Mouse (Mus musculus) gastrocnemius, postnatal 10 days (tissue): ENCODE results near the gene Taf8. TPM values are rescaled to one million over a fixed set of nuclear protein-coding genes. Genes with fewer than 3 reads are reported as not detected.

ENCODE experiments used
- DNase-seq: peaks from one replicate; pipeline ENCODE4 v3.0.0; 2021; ENCODE audit warnings: mixed read lengths
- long read RNA-seq, 2 experiments: library from polyadenylated mRNA; stranded (forward); transcript quantifications; one replicate each; pipeline ENCODE4 v2.0.0; 2021
- total RNA-seq, 2 experiments: library from RNA; stranded (reverse); gene quantifications; 2 replicates each; pipeline ENCODE4 v1.2.3; 2021

Gene Taf8
- total RNA-seq = 10 to 100 TPM in 1 of 2 experiments, 1 to 10 TPM in 1; 9.8 to 10.2 TPM
- long read RNA-seq, experiment 1, partial matches to known transcripts = 0 of 6 reads
- long read RNA-seq, experiment 1, other reads (novel, unspliced or antisense) = 1 of 6 reads
- long read RNA-seq, experiment 2, partial matches to known transcripts = 0 of 2 reads
- long read RNA-seq, experiment 2, other reads (novel, unspliced or antisense) = 0 of 2 reads

GRCm38 (mm10) chr17:47501946-47502706 lies at the start of gene Taf8:
Gene Taf8 (minus strand): TSS chr17:47502292.
- peak; percentile 90 for DNase-seq

GRCm38 (mm10) chr17:47551049-47551448 lies 49.0 kb upstream of the Taf8 start:
- DNase-seq = no peak

- no peak for DNase-seq
These were observed 43.8 kb upstream of the Taf8 start for GRCm38 (mm10) chr17:47545861-47546331.

GRCm38 (mm10) chr17:47545154-47545553 lies 43.1 kb upstream of the Taf8 start:
- DNase-seq = no peak

GRCm38 (mm10) chr17:47543051-47543650 lies 41.1 kb upstream of the Taf8 start:
- DNase-seq = no peak

- DNase-seq = peak; percentile 26
These were observed 40.0 kb upstream of the Taf8 start for GRCm38 (mm10) chr17:47542061-47542460.

- no peak for DNase-seq
These were observed 37.0 kb upstream of the Taf8 start for GRCm38 (mm10) chr17:47539128-47539527.

GRCm38 (mm10) chr17:47538049-47538448 lies 36.0 kb upstream of the Taf8 start:
- no peak for DNase-seq

GRCm38 (mm10) chr17:47535812-47536236 lies 33.7 kb upstream of the Taf8 start:
- no peak for DNase-seq

- DNase-seq = no peak
These were observed 31.6 kb upstream of the Taf8 start for GRCm38 (mm10) chr17:47533691-47534090.

GRCm38 (mm10) chr17:47532364-47532763 lies 30.3 kb upstream of the Taf8 start:
- no peak for DNase-seq

- no peak for DNase-seq
These were observed 29.3 kb upstream of the Taf8 start for GRCm38 (mm10) chr17:47531387-47531818.

- no peak for DNase-seq
These were observed 27.5 kb upstream of the Taf8 start for GRCm38 (mm10) chr17:47529595-47529994.

GRCm38 (mm10) chr17:47528919-47529318 lies 26.8 kb upstream of the Taf8 start:
- no peak for DNase-seq

- peak; percentile 36 for DNase-seq
These were observed 25.6 kb upstream of the Taf8 start for GRCm38 (mm10) chr17:47527581-47528300.

GRCm38 (mm10) chr17:47526856-47527520 lies 24.9 kb upstream of the Taf8 start:
- DNase-seq = peak; percentile 53

- DNase-seq = no peak
These were observed 22.9 kb upstream of the Taf8 start for GRCm38 (mm10) chr17:47524991-47525390.

GRCm38 (mm10) chr17:47524055-47524454 lies 22.0 kb upstream of the Taf8 start:
- no peak for DNase-seq

GRCm38 (mm10) chr17:47523211-47523682 lies 21.2 kb upstream of the Taf8 start:
- DNase-seq = peak; percentile 56

- DNase-seq = no peak
These were observed 20.4 kb upstream of the Taf8 start for GRCm38 (mm10) chr17:47522536-47522935.

- peak; percentile 43 for DNase-seq
These were observed 19.6 kb upstream of the Taf8 start for GRCm38 (mm10) chr17:47521551-47522258.
